Mouse (Mus musculus) heart, adult 2 months (tissue): ENCODE measurements around the gene Ghr.

Experiments
- CTCF ChIP-seq: fragments of 200-600 bp; IDR thresholded peaks from 2 replicates; pipeline ENCODE4 v1.8.1; 2022; ENCODE audit warnings: antibody characterized with exemption, mild to moderate bottlenecking, moderate library complexity
- POLR2A ChIP-seq: fragments of 200-500 bp; IDR thresholded peaks from 2 replicates; pipeline ENCODE4 v1.6.1; 2011; ENCODE audit warnings: mild to moderate bottlenecking, low read depth, low read length, control low read depth; ENCODE audit not compliant: insufficient read depth

GRCm38 (mm10) chr15:3295986-3296385, 287.3 kb downstream of the Ghr start:
- TF ChIP-seq CTCF = peak; percentile 62
- TF ChIP-seq POLR2A = no peak
